Mouse (Mus musculus) E14TG2a.4 (cell line): ENCODE results near the gene Adamts2.

Experiments used
- H3K27me3 ChIP-seq: 2 replicates; pipeline ENCODE4 v1.6.1; 2014; ENCODE audit warnings: low read length, control low read depth; ENCODE audit not compliant: insufficient read depth
- H3K36me3 ChIP-seq: 2 replicates; pipeline ENCODE4 v1.6.1; 2014; ENCODE audit warnings: low read length, control low read depth; ENCODE audit not compliant: insufficient read depth
- H3K4me1 ChIP-seq: replicated peaks from 2 replicates; pipeline ENCODE4 v1.6.1; 2014; ENCODE audit warnings: low read depth, low read length, control low read depth
- H3K4me3 ChIP-seq: replicated peaks from 2 replicates; pipeline ENCODE4 v1.5.1; 2014; ENCODE audit warnings: mild to moderate bottlenecking, low read length
- H3K9me3 ChIP-seq: 2 replicates; pipeline ENCODE4 v1.6.1; 2014; ENCODE audit warnings: low read length, control low read depth
- CTCF ChIP-seq: conservative IDR thresholded peaks from 2 replicates; pipeline ENCODE4 v1.5.1; 2014; ENCODE audit warnings: low read length
- NANOG ChIP-seq: IDR thresholded peaks from 2 replicates; pipeline ENCODE4 v1.6.1; 2014; ENCODE audit warnings: borderline replicate concordance, low read length, mixed read lengths
- POU5F1 ChIP-seq: IDR thresholded peaks from 2 replicates; pipeline ENCODE4 v1.6.1; 2014; ENCODE audit warnings: low read length, borderline replicate concordance

Adamts2 gene

GRCm38 (mm10) chr11:50850989-50851601 lies 249.2 kb downstream of the Adamts2 start:
- H3K36me3 ChIP-seq, result no peaks in the 10 kb centered on the region
- peak overlapping the region; percentile 79 for H3K4me3 ChIP-seq
- peaks cover 83% of the 10 kb centered on the region for H3K27me3 ChIP-seq
- H3K9me3 ChIP-seq, result 0 out of 2 replicates have a peak, but pooled peaks cover 8% of the 10 kb centered on the region
- peaks cover 51% of the 10 kb centered on the region for H3K4me1 ChIP-seq
- TF ChIP-seq POU5F1 (no peak), NANOG (no peak), CTCF (no peak)
